Mouse (Mus musculus): Measurements from ENCODE around the gene Zfp217. TPM values are rescaled to one million over a fixed set of nuclear protein-coding genes. Genes with fewer than 3 reads are reported as not detected.

Gene Zfp217
- total and polyA plus RNA-seq, 3 experiments: 5.3 to 12.1 (median 10.0) TPM

DNA sequence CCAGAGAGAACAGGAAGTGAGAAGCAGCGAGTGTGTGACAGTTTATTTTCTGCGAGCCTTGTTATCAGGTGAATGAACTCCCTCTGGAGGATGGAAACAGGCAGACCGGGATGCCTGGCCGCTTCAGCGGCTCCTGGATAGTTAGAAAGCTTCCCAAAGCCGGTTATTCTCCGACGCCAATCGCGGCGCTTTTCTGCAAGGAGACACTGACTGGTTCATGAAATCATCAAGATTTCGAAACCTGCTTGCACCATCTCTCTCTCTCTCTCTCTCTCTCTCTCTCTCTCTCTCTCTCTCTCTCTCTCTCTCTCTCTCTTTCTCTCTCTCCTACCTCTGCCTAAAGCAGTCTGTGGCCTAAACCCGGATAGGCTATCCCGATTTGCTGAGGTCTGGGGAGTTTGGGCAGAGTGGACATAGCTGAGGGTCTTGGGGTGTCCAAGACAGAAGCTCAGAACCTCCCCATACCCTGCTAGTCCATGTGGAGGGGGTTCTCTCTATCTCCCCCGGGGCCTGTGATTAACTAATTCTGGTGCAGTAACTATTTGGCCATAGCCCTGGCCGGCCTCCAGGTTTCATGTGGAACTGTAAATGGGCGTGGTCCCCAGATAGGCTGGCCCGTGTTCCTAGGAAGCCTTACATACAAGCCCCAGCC lies 7.3 kb upstream of the Zfp217 start (continued):
- TF ChIP-seq EP300 (IDR thresholded peaks at IDR 0.05; ENCODE audit: low read length) (peak; percentile 79), MEF2A (IDR thresholded peaks at IDR 0.05; ENCODE audit: borderline replicate concordance, low read depth, low read length) (peak; percentile 43; the same call in 1 of the 2 replicates), SIN3A (IDR thresholded peaks at IDR 0.05; ENCODE audit: low read length) (0 out of 2 replicates have a peak, but pooled peaks have one; percentile 15), MAFK (IDR thresholded peaks at IDR 0.05; ENCODE audit: insufficient replicate concordance, low read length) (0 out of 2 replicates have a peak, but pooled peaks have one; percentile 8), USF1 (IDR thresholded peaks at IDR 0.05; ENCODE audit: low read depth, low read length) (no peak), TCF12 (IDR thresholded peaks at IDR 0.05; ENCODE audit: low read depth, low read length) (peak; percentile 65), MXI1 (IDR thresholded peaks at IDR 0.05; ENCODE audit: low read depth, low read length) (no peak), JUN (IDR thresholded peaks at IDR 0.05; ENCODE audit: insufficient read depth, low read depth, low read length) (no peak), TBP (conservative IDR thresholded peaks at IDR 0.05; ENCODE audit: low read depth, low read length) (peak; percentile 75; the same call in 1 of the 2 replicates), RAD21 (IDR thresholded peaks at IDR 0.05; ENCODE audit: low read depth, low read length) (peak; percentile 34), E2F4 (IDR thresholded peaks at IDR 0.05; ENCODE audit: insufficient replicate concordance, low read depth, low read length) (0 out of 2 replicates have a peak, but pooled peaks have one; percentile 44), GABPA (IDR thresholded peaks at IDR 0.05; ENCODE audit: insufficient replicate concordance, low read depth, low read length) (no peak)

GRCm38 (mm10) chr2:170154738-170155088 lies 6.8 kb upstream of the Zfp217 start:
- Histone ChIP-seq H3K79me2 (replicated peaks; ENCODE audit: control insufficient read depth, extremely low read depth, insufficient read depth, poor library complexity, severe bottlenecking) (no peaks in the 10 kb centered on the region), H3K9me3 (replicated peaks; ENCODE audit: low read length) (no peaks in the 10 kb centered on the region), H3K4me2 (ENCODE audit: insufficient read depth, low read depth, poor library complexity, severe bottlenecking) (peak overlapping the region; percentile 85), H3K27me3 (replicated peaks) (no peaks in the 10 kb centered on the region), H3K4me3 (replicated peaks in 1 of 3; ENCODE audit: low read depth in 2 of 3, low read length in 2 of 3, poor library complexity in 1 of 3) (peak overlapping the region in 2 of 3 experiments; percentile 48 to 54), H3K36me3 (replicated peaks in 1 of 2; ENCODE audit: control insufficient read depth in 1 of 2, insufficient read depth in 1 of 2, low read length in 1 of 2) (no peaks in the 10 kb centered on the region), H3K9ac (ENCODE audit: insufficient read depth, low read depth) (peak overlapping the region; percentile 77), H3K27ac (ENCODE audit: insufficient read depth, low read depth) (peak overlapping the region; percentile 83), H3K4me1 (ENCODE audit: control insufficient read depth in 1 of 2, insufficient read depth in 2 of 2) (peaks cover 0 to 43% of the 10 kb centered on the region in 2 experiments; a peak in 3 of 4 replicates)
- in situ Hi-C loops (cut with MboI; ENCODE audit: low pct_ligation_motif_present, low pct_unique_long_range_greater_than_20kb, low sequenced_read_pairs): no loop called here
- DNase-seq (ENCODE audit: extremely low read depth): no peak
- TF ChIP-seq GABPA (IDR thresholded peaks at IDR 0.05; ENCODE audit: insufficient replicate concordance, low read depth, low read length): no peak
- TF ChIP-seq CHD2 (IDR thresholded peaks at IDR 0.05; ENCODE audit: low read length): peak; percentile 81
- TF ChIP-seq E2F4 (IDR thresholded peaks at IDR 0.05; ENCODE audit: insufficient replicate concordance, low read depth, low read length): no peak
- no peak for TF ChIP-seq JUND (conservative IDR thresholded peaks at IDR 0.05; ENCODE audit: low read depth, low read length)
- no peak for TF ChIP-seq CHD1 (IDR thresholded peaks at IDR 0.05; ENCODE audit: low read depth, low read length)
- TF ChIP-seq UBTF (IDR thresholded peaks at IDR 0.05; ENCODE audit: low read depth, low read length): no peak
- TF ChIP-seq MYC (IDR thresholded peaks at IDR 0.05; ENCODE audit: low read depth, low read length): 0 out of 2 replicates have a peak, but pooled peaks have one; percentile 48
- no peak for TF ChIP-seq TBP (conservative IDR thresholded peaks at IDR 0.05; ENCODE audit: low read depth, low read length)
- TF ChIP-seq MAZ (IDR thresholded peaks at IDR 0.05; ENCODE audit: low read depth, low read length): peak; percentile 76
- TF ChIP-seq ZNF384 (IDR thresholded peaks at IDR 0.05; ENCODE audit: low read depth, low read length): peak; percentile 96
- dilution Hi-C loops (cut with MboI; ENCODE audit: extremely low pct_ligation_motif_present, extremely low pct_unique_long_range_greater_than_20kb, low sequenced_read_pairs): no loop called here

Data from CH12.LX (cell line).